Mouse (Mus musculus): ENCODE measurements at regions not wholly inside any gene's neighbourhood (a gene's known extent, or its start where the extent isn't known, plus 50 kb on each side); places are given as distances from the start of the nearest gene placed in this dataset.
A peak's percentile ranks its signal among the peaks of the same experiment; 100 is the strongest.

DNA sequence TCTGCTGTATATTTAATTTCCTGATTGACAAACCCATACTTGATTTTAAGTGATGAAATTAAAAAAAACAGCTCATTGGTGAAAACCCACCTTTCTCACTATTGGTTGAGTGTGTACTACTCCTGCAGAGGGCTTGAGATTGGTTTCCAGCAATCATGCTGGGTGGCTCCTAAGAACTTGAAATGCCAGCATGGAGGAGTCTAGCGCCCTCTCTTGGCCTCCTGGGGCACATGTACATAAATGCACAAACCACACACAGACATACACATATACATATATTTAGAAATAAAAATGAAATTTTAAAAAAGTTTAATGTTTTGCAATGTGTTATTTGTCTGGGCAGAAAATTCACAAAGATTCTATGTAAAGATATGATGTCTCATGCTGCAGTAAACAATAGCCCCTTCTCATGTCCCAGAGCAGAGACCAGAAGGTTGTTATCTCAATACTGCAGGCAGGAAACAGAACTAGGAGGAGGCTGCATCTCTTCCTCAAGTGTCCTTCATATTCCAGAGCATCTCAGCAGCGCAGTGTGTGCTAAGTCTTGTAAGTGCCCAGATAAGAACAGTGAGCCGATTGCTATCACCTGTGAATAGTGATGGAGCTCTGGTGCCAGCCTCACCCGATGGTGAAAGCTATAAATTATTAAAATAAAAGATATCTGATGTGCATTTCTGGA, 108.4 kb upstream of the Fbxo11 start:
- no peak for DNase-seq (ENCODE audit: low spot score in 2 of 2)

DNA sequence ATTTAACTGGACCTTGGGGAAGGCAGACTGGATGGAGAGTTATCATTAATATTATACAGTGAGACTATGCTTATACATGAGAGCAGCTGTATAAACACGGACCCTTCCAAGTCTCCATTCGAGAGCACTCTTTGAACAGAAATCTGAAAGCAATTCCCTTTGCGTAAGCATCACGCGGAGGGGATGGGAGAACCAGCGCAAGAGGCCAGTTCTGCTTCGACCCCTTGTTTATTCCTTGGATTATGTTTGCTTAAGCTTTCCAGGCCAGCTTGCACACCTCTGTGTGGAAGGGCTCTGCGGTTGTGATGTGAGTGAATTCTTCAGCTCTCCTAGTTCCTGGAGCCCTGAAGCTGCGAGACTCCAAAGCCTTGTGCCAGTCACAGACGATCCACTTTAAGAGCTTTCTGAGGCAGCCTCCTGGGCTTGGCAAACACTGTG, 109.2 kb upstream of the Fbxo11 start:
- DNase-seq (ENCODE audit: low spot score in 2 of 2) = no peak

DNA sequence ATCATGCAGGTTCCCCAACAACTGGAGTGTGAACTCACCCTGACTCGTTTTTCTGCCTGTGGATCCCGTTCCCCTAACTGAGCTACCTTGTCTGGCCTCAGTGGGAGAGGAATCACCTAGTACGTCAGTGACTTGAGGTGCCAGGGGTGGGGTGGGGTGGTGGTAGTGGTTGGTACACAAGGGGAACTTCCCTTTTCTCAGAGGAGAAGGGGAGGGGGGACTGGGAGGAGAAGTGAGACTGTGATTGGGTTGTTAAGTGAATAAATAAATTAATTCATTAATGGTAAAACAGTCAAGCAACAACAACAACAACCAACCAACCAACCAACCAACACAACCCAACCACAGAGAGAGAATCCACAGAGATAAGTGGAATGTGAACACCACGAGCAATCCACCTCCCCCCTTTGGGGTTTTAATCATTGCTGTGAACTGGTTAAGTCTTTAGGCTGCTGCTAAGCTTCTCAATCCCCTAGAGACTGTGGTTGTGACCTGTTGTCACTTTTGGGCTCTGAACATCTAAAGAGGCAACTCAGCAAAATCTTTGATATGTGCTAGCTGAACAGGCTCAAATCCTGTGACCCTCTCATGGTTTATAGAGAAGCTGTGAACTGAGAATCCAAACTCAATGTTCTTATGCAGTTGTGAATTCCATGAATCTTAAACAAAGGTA, 111.0 kb upstream of the Fbxo11 start:
- DNase-seq (ENCODE audit: low spot score in 2 of 2) = no peak

DNA sequence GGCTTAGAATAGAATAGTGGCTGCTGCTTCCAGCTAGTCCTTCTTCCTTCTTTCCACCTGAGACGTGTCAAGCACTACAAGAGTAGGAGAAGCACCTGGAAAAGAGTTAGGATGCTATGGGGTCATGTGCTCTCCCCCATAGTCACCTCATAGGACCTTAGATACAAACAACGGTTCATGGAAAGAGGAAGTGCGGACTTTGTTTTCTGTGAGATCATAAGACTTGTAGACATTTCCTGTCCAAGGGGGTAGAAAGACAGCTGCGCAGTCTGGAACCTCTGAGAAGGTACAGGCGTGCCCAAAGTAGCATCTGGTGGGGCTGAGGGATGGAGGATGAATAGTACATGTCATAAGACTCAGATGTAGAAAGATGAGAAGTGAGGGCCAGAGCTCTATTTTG, 125.6 kb upstream of the Fbxo11 start:
- no peak for DNase-seq (ENCODE audit: low spot score in 2 of 2)

DNA sequence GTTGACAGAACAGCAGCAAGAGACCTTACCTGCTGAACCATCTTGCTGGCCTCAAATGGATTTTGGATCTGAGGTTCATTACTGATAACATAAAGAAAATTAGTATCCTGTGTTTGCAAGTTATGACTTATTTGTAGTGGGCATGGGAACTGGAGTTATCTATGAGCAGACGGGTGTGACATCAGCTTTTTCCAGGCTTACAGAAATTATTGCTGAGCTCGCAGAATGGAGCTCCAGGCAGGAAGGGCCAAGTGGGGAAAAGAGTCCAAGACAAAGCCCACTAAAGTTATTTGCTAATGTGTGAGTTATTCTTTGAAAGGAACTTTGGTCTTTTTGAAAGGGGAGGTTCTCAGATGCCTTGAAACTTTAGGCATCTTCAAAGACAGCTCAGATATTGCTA, 126.4 kb upstream of the Fbxo11 start:
- no peak for DNase-seq (ENCODE audit: low spot score in 2 of 2)

DNA sequence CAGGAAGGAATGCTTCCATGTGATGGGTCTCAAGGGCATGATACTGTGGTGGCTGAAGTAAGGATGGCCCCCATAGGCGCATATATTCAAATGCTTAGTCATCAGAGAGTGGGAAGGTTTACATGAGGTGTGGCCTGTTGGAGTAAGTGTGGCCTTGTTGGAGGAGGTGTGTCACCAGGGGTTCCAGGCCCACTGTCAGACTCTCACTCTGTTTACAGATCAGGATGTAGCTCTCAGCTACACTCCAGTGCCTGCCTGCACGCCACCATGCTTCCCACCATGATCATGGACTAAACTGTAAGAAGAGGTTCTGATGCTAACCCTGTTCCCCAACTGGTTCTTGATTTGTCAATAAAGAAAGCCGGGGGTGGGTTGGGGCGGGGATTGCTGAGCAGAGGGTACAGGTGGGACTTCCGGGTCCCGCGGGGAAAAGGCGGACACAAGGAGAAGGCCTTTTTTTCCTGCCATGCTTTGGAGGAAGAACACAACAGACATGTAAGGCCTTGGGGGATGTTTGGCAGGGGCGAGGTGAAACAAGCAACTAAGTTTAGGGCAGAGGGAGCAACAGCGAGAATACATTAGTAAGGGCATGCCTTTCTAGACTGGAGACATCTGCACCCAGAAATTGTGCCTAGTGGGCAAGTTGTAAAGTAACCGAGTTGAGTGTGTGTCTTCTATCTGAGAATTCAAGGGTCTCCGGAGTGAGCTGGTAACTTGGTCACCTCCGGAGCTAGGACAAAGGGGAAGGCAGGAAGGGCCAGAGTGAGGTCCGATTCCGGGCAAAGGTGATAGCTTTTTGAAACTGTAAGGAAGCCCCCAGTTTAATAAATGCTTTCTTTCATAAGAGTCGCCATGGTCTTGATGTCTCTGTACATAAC, 127.1 kb upstream of the Fbxo11 start:
- DNase-seq (ENCODE audit: low spot score in 2 of 2) = no peak

DNA sequence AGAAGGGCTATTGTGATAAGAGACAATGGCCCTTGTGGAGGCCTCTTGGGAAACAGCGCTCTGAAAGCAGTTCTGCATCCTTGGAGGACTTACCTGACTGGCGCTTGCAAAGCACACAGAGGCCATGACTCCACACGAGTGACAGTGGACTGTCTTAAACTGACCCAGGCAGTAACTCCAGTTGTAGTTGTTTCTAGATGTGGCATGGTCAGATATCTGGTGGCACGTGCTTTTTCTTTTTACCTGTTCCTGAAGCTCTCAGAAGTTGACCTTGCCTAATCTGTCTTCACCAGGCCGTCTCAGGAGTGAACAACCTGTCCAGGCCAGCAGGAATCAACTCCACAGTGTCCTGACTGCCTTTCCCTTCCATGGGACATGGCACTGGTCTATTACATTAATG, 129.6 kb upstream of the Fbxo11 start:
- no peak for DNase-seq (ENCODE audit: low spot score in 2 of 2)

DNA sequence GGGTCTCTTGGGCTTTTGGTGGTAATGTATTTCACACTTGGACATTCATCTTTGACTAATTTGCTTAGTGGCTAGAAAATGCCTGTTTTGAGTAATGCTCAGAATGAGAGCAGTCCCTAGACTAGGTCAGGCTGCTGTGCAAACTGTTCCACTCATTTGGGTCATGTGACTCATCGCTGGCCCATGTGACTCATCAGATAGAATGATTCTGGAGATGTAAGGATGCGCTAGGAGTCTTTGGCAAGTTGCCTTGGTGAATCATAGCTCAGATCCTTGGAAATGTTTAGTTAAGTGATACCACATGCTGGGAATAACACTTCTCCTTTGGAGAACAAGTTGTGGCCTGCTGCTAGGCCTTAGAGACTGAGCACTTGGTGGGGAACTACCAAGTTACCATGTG, 130.2 kb upstream of the Fbxo11 start:
- peak; percentile 57 to 71 for DNase-seq (ENCODE audit: low spot score in 2 of 2)

DNA sequence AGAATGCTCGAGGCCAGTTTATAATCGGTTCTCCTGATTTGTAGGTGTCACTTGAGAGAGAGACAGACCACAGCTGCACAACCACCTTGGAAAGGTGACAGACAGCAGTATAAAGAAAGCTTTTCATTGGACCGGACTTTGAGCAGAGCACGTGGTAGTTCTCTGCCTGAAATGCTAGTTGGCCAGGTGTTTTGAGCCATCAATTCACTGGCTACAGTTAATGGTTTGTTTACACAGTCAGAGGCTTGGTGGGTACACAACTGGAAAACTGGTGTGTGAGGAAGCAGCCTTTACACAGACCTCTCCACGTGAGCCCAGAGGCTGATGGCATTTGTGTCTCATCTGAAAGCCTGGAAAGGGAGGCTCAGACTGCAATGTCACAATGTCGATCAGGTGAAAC, 130.8 kb upstream of the Fbxo11 start:
- no peak for DNase-seq (ENCODE audit: low spot score in 2 of 2)

DNA sequence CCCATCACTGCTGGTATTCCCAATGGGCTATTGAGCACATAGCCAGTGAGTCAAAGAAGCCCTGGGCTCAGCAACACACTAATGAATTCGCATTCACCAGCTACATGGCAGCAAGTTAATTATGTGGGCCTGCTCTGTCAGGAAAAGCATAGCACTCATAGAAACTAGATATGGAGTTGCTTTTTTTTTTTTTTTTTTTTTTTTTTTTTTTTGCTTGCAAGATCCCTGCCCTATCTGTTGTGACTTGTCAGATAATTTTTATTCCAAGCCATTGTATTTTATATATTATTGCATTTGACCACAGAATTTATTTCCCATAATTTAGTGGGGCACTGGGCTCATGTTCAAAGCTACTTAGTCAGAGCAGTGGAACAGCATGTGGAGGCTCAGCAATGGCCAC, 131.2 kb upstream of the Fbxo11 start:
- no peak for DNase-seq (ENCODE audit: low spot score in 2 of 2)

DNA sequence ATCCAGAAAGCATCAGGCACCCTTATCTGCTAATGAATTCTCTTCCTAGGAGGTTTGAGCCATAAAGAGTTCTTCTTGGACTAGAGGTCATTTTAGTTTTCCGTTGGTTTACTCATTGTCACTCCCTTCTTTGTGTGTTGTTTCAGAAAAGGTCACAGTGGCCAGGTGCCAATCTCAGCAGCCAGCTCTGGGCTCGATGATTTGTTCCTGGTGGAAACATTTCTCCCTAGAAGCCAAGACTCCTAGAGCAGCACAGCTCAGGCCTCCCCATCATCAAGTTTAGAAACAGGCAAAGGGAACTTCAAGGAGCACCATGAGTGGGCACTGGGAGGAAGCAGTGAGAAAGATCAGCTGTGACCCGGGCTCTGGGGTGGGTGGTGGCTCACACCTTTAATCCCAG, 132.3 kb upstream of the Fbxo11 start:
- DNase-seq (ENCODE audit: low spot score in 2 of 2) = no peak

DNA sequence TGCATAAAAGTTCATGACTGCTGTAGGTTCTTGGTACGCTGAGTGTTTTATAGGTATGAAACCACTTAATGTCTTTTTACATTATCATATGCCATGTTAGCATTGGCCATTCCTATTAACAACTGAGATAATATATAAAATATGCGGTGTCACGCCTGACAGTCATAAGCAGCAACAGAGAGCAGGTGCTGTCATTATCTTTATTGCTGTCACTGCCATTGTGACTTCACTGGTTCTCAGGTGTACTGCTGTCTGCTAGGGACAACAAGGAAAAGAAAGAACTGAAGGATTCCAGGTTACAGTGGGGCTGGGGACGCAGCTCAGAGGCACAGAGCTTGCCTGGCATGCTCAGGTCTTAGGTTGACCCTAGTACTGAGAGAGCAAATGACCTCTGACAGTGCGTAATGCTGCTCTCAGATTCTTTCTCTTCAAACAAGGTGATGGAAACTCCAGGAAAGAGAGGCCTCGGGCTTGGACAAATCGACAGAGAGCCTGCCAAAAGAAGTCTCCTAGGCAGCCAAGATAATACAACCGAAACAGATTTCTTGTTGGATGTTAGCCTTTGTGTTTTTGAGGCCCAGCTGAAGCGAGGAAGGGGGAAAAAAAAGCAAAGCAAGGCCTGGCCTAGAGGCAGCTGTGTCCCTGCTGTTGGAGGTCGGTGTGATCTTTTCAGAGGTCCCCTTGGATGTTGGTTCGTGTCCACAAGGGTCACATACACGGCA, 136.3 kb upstream of the Fbxo11 start:
- DNase-seq (ENCODE audit: low spot score in 2 of 2) = no peak

DNA sequence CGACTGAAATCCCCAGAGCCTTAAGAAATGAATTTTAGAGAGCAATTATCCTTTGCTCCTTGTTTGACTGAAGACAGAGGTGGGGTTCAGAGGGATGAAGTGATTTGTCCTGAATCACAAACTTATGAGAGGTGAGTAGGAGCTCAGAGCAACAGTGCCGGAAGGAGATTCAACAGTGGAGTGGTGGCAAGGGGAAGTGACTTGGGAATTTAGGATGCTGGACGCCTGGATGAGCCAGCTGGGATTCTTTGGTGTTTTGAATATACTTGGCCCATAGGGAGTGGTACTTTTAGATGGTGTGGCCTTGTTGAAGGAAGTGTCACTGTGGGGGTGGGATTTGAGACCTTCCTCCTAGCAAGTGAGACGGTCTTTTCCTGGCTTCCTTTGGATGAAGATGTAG, 137.1 kb upstream of the Fbxo11 start:
- no peak for DNase-seq (ENCODE audit: low spot score in 2 of 2)

DNA sequence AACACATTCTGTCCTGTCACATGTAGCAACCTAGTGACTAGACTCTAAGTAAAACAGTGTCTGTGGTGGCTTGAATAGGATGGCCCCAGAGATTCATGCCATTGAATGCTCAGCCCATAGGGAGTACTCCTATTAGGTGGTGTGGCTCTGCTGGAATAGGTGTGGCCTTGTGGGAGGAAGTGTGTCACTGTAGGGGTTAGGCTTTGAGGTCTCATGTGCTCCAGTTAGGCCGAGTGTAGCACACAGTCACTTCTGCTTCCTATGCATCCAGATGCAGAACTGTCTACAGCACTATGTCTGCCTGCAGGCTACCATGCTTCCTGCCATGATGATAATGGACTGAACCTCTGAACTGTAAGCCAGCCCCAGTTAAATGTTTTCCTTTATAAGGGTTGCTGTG, 144.5 kb upstream of the Fbxo11 start:
- no peak for DNase-seq (ENCODE audit: low spot score in 2 of 2)

DNA sequence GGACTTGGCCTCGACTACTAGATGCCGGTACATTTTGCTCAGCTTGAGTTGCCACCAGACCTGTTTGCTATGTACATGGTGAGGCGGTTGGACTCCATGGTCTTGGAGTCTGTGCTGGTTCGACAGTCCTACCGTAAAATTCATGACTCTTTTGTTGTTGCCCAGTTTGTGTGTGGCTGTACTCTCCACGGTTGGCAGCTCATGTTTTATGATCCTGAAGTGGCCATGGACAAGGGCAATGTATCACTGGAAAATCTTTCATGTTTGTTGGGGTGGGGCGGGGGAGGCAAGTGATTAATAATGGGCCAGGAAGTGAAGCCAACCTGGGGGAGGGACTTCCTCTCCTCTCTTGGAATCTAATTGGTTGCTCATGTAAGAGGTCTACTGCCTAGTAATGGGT, 147.0 kb upstream of the Fbxo11 start:
- DNase-seq (ENCODE audit: low spot score in 2 of 2) = no peak

DNA sequence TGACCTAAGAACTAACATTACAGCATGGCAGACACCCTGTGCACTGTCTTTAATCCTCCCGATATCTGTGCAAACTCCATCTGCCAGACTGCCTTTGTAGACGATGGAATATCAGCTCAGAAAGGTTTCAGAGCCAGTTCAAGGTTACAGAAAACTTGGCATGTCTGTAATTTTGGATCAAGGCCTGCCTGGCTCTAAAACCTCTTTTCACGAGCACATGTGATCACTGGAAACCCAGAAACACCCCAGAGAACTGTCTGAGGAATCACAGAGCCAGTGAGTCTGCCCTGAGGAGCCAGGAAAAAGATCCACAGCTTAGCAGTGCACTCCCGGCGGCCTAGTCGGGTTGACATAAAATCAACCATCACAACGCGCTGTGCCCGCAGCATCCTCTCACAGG, 149.7 kb upstream of the Fbxo11 start:
- DNase-seq (ENCODE audit: low spot score in 2 of 2) = no peak

DNA sequence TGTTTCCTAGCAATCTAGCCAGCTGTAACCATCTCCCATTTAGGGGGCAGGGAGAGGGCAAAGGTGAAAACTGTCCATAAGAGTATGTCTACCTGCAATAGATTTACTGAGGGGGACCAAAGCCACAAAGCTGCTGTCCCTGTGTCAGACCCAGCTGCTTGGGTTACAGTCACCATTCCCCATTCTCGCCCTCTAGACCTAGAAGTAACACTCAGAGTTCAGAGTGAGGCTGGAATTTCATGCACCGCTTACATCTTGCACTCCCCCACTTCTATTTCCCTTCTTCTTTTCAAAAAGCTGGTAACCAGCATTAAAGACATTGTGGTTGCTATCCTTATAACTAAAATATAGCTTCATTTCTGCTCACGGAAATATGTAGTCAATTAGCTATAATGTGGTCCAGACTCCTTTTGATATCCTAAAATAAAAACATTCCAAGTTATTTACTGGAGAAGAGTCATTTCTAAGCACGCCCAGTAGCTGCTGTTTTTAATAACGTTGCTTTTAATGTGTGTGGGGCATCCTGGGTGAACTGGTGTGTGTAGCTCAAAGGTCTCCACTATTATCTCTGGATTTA, 157.4 kb upstream of the Fbxo11 start:
- no peak for DNase-seq (ENCODE audit: low spot score in 2 of 2)

DNA sequence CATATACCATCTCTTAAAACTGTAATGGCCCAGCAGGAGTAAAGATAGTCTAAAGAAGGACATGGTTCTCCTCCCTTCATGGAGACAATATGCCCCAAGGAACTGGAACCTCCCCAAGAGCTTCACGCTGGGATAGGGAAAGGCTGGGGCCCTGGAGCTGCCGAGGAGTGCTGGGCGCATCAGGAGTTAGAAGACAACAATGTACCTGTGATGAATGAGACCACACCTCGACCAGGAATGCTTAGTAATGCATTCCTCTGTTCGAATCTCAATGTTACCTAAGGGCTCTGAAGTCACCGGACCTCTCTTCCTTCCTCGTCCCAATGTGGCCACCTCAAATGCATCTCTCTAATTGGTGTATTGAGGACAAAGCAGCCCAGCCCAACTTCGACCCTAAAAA, 175.4 kb upstream of the Fbxo11 start:
- no peak for DNase-seq (ENCODE audit: low spot score in 2 of 2)

DNA sequence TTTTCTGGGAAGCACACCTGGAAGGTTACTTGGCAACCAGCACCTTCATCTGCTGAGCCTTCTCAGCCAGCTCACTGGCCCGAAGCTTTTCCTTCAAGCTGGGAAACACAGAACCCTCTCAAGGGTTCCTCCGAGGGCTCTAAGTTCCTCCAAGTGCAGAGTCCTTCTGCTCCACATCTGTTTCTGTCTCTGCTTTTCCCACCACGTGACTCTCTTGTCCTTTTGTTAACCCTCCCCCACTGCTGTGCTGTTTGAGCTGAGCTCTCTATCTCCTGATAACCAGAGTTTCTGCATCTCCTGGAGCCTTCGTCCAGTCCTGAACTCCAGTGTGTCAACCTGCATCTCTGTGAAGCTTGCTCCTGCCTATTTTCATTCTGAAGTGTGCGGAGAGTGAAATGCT, 183.5 kb upstream of the Fbxo11 start:
- DNase-seq (ENCODE audit: low spot score in 2 of 2) = no peak

DNA sequence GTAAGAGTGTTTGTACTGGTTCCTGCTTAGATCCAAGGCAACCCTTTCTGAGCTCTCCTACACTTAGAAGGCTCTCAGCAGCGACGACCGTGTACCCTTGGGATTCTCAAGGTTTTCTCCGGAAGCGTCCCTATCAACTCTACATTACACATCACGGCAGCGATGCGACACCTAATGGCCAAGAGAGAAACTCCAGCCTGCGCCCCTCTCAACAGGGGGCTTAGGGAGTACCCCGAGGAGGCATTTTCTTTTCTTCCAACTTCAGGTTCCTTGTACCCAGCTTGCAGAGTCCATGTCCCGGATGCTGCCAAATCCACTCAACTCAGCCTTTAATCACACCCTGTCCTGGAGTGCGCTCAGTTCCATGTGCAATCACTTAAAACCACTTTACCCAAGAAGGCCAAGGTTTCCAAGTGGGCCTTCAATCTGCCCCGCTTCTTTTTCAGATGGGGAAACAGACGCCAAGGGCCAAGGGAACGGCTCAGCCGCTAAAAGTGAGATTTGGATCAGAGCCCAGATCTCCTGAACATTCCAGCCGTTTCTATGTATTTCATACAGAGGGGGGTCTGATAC, 186.9 kb upstream of the Fbxo11 start:
- DNase-seq (ENCODE audit: low spot score in 2 of 2) = peak; percentile 51 to 54
